9 mouse cellular contexts compared by ENCODE assay signal in the genomic region with DNA sequence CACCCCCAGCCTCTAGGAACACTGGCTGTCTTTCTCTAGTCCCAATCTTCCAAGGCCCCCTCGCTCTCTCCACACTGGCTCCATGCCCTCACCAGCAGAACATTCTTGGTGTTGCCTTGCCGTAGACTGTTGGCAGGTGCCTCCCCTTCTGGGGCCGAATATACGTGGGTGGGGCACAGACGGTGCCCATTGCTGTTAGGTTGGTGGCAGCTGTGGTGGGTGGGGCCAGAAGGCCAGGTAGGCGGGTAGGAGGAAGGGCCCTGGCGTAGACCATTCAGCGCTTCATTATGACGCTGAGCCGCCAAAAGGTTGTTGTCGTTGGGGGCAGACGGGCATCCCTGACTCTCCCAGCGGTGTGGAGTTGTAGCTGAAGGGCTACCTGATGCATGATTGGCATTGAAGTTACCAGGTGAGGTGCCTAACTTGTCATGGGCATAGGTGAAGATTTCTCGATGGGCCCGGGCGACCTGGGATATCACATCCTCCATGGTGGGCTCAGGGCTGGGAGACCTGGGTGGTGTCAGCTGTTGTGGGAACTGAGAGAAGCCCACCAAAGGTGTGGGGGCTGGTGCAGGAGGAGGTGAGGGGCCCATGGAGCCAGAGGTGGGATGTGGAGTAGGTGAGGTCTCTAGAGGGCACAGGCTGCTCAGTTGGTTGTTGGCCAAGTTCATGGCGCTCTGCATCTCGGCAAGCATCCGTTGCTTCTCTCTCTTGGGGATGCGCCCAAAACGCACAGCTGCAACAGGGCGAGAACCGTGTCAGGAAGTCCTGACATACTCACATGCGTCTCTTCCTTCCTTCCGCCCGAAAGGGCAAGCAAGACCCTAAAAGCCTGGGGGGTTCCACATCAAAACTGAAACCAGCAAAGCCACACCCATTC. TPM values are rescaled to one million over a fixed set of nuclear protein-coding genes. Genes with fewer than 3 reads are reported as not detected.
DNase-seq lines count a peak whose midpoint lies in the region; ATAC-seq and TF ChIP-seq lines count a peak whose summit lies in the region.
"Had no signal": no experiment of that assay in that cellular context is flagged by ENCODE, and none has a peak within 500 bp of the region (broad histone marks: within the 10 kb centered on the region; RNA-seq: fewer than 3 reads in every experiment).

No protein-coding gene starts in this region.

- no peaks in the 10 kb centered on the region for H3K9me3 ChIP-seq in forebrain, embryonic 16.5 days (ENCODE audit: control insufficient read depth, low read length)
- H3K9me3 ChIP-seq in forebrain, embryonic 10.5 days, result no peaks in the 10 kb centered on the region
- no peaks in the 10 kb centered on the region for H3K9me3 ChIP-seq in heart, postnatal 0 days (replicated peaks; ENCODE audit: control insufficient read depth, low read length)
- H3K9me3 ChIP-seq: megakaryocyte, embryonic 14.5 days had no signal

- no peak overlapping the region for H3K9ac ChIP-seq in forebrain, embryonic 16.5 days (replicated peaks; ENCODE audit: low read depth, low read length)
- H3K9ac ChIP-seq in heart, postnatal 0 days (replicated peaks; ENCODE audit: low read depth, low read length), result no peak overlapping the region

- H3K36me3 ChIP-seq in forebrain, embryonic 16.5 days (ENCODE audit: control insufficient read depth, insufficient read depth), result peaks cover 6% of the 10 kb centered on the region
- peaks cover 44% of the 10 kb centered on the region for H3K36me3 ChIP-seq in forebrain, embryonic 10.5 days (replicated peaks)
- peaks cover 42% of the 10 kb centered on the region for H3K36me3 ChIP-seq in heart, postnatal 0 days (replicated peaks; ENCODE audit: control insufficient read depth, insufficient read depth, low read length)
- H3K36me3 ChIP-seq in small intestine, adult 2 months (ENCODE audit: control insufficient read depth, insufficient read depth, low read length), result peaks cover 57% of the 10 kb centered on the region

- WGBS in forebrain, embryonic 16.5 days, result 82% methylated on average over 26 of the region's 26 CpGs
- WGBS in forebrain, embryonic 10.5 days, result 94% methylated on average over 26 of the region's 26 CpGs
- WGBS in heart, postnatal 0 days, result 83% methylated on average over 26 of the region's 26 CpGs
- WGBS in small intestine, adult 2 months, result 53% methylated on average over 26 of the region's 26 CpGs

- DNase-seq in forebrain, embryonic 10.5 days (ENCODE audit: extremely low spot score, low spot score), result no peak
- peak; percentile 78 for DNase-seq in right cerebral cortex, adult 2 months (ENCODE audit: low spot score in 2 of 2)
- no peak for DNase-seq in right cerebral cortex, postnatal 14 days
- no peak for DNase-seq in heart, postnatal 0 days (ENCODE audit: low spot score)
- DNase-seq in urinary bladder, postnatal 14 days (ENCODE audit: low spot score), result no peak
- no peak for DNase-seq in urinary bladder, postnatal 36 days (ENCODE audit: low spot score in 2 of 2)

- no peaks in the 10 kb centered on the region for H3K27me3 ChIP-seq in forebrain, embryonic 16.5 days (replicated peaks; ENCODE audit: control insufficient read depth, insufficient read depth, low read length)
- H3K27me3 ChIP-seq in forebrain, embryonic 10.5 days (ENCODE audit: poor library complexity, severe bottlenecking), result 0 out of 2 replicates have a peak, but pooled peaks cover 3% of the 10 kb centered on the region
- H3K27me3 ChIP-seq in heart, postnatal 0 days (ENCODE audit: control insufficient read depth, insufficient read depth, low read length), result no peaks in the 10 kb centered on the region
- no peaks in the 10 kb centered on the region for H3K27me3 ChIP-seq in small intestine, adult 2 months (ENCODE audit: control insufficient read depth, insufficient read depth, low read length)
- H3K27me3 ChIP-seq: megakaryocyte, embryonic 14.5 days had no signal

- peak overlapping the region; percentile 13; the same call in 1 of the 2 replicates for H3K27ac ChIP-seq in forebrain, embryonic 16.5 days (ENCODE audit: low read length)
- H3K27ac ChIP-seq in forebrain, embryonic 10.5 days, result no peak overlapping the region
- H3K27ac ChIP-seq in heart, postnatal 0 days (ENCODE audit: low read depth), result peak overlapping the region; percentile 93
- H3K27ac ChIP-seq in small intestine, adult 2 months (ENCODE audit: insufficient read depth, low read depth, low read length), result 0 out of 2 replicates have a peak overlapping the region, but pooled peaks have one; percentile 7

- H3K4me3 ChIP-seq in forebrain, embryonic 16.5 days (replicated peaks; ENCODE audit: low read length), result no peak overlapping the region
- H3K4me3 ChIP-seq in forebrain, embryonic 10.5 days, result no peak overlapping the region
- no peak overlapping the region for H3K4me3 ChIP-seq in heart, postnatal 0 days (ENCODE audit: low read depth, low read length)
- peak overlapping the region; percentile 11 for H3K4me3 ChIP-seq in small intestine, adult 2 months (ENCODE audit: low read depth, low read length)

- ATAC-seq in forebrain, embryonic 16.5 days, result no peak
- no peak for ATAC-seq in heart, postnatal 0 days (ENCODE audit: insufficient read depth, low read depth)

- TF ChIP-seq EP300 in heart, postnatal 0 days (IDR thresholded peaks at IDR 0.05; ENCODE audit: low read depth), result no peak

- H3K4me1 ChIP-seq in forebrain, embryonic 16.5 days (replicated peaks; ENCODE audit: control insufficient read depth, insufficient read depth, low read length), result peaks cover 83% of the 10 kb centered on the region
- peaks cover 69% of the 10 kb centered on the region for H3K4me1 ChIP-seq in forebrain, embryonic 10.5 days
- H3K4me1 ChIP-seq in heart, postnatal 0 days (ENCODE audit: control insufficient read depth, insufficient read depth), result peaks cover 62% of the 10 kb centered on the region
- peaks cover 10% of the 10 kb centered on the region for H3K4me1 ChIP-seq in small intestine, adult 2 months (ENCODE audit: control insufficient read depth, insufficient read depth, insufficient read length, low read length)

- no peak for TF ChIP-seq CTCF in heart, postnatal 0 days (IDR thresholded peaks at IDR 0.05; ENCODE audit: low read depth)
- no peak for TF ChIP-seq CTCF in small intestine, adult 2 months (IDR thresholded peaks at IDR 0.05; ENCODE audit: extremely low read depth, insufficient read length, insufficient replicate concordance, low read depth, low read length)

- no peak overlapping the region for H3K4me2 ChIP-seq in forebrain, embryonic 16.5 days (ENCODE audit: low read length)
- no peak overlapping the region for H3K4me2 ChIP-seq in heart, postnatal 0 days (ENCODE audit: low read depth, low read length)

- TF ChIP-seq POLR2A in small intestine, adult 2 months (IDR thresholded peaks at IDR 0.05; ENCODE audit: low read depth, low read length), result no peak; the same call in 1 of the 2 replicates

RNA-seq across cellular contexts. Expression of a gene that starts 4.8 kb away (rescaled TPM):
- polyA plus RNA-seq in forebrain, embryonic 16.5 days (2015; fragmentation: Nextera tagmentation; extraction: Ambion mirVana), result 3.8 and 4.0 TPM in 2 replicates
- 1.5 TPM in 2 replicates for polyA plus RNA-seq in forebrain, embryonic 10.5 days (2016; fragmentation: Nextera tagmentation; extraction: Ambion mirVana)
- 21.0 and 24.3 TPM in 2 replicates for total RNA-seq in heart, postnatal 0 days (2014; rRNA removed; ENCODE audit: low replicate concordance)
- 10.2 and 10.7 TPM in 2 replicates for polyA plus RNA-seq in heart, postnatal 0 days (2015; fragmentation: Nextera tagmentation; extraction: Ambion mirVana)
- polyA plus RNA-seq in small intestine, adult 2 months (2012; rRNA removed), result 59.8 and 206 TPM in 2 replicates

RNA-seq across cellular contexts. Expression of a gene that starts 25.0 kb away (rescaled TPM):
- polyA plus RNA-seq in forebrain, embryonic 16.5 days (2015; fragmentation: Nextera tagmentation; extraction: Ambion mirVana), result 27.7 and 32.0 TPM in 2 replicates
- polyA plus RNA-seq in forebrain, embryonic 10.5 days (2016; fragmentation: Nextera tagmentation; extraction: Ambion mirVana), result 22.9 and 24.1 TPM in 2 replicates
- 47.4 and 54.6 TPM in 2 replicates for total RNA-seq in heart, postnatal 0 days (2014; rRNA removed; ENCODE audit: low replicate concordance)
- polyA plus RNA-seq in heart, postnatal 0 days (2015; fragmentation: Nextera tagmentation; extraction: Ambion mirVana), result 11.3 and 12.6 TPM in 2 replicates
- 19.8 and 38.5 TPM in 2 replicates for polyA plus RNA-seq in small intestine, adult 2 months (2012; rRNA removed)

RNA-seq across cellular contexts. Expression of a gene that starts 29.9 kb away (rescaled TPM):
- polyA plus RNA-seq in forebrain, embryonic 16.5 days (2015; fragmentation: Nextera tagmentation; extraction: Ambion mirVana), result 177 and 182 TPM in 2 replicates
- 9.5 and 10.9 TPM in 2 replicates for polyA plus RNA-seq in forebrain, embryonic 10.5 days (2016; fragmentation: Nextera tagmentation; extraction: Ambion mirVana)
- 188 and 234 TPM in 2 replicates for total RNA-seq in heart, postnatal 0 days (2014; rRNA removed; ENCODE audit: low replicate concordance)
- polyA plus RNA-seq in heart, postnatal 0 days (2015; fragmentation: Nextera tagmentation; extraction: Ambion mirVana), result 40.8 and 44.0 TPM in 2 replicates
- 46.5 and 128 TPM in 2 replicates for polyA plus RNA-seq in small intestine, adult 2 months (2012; rRNA removed)

RNA-seq across cellular contexts. Expression of a gene that starts 34.4 kb away (rescaled TPM):
- polyA plus RNA-seq in forebrain, embryonic 16.5 days (2015; fragmentation: Nextera tagmentation; extraction: Ambion mirVana), result 52.5 and 54.6 TPM in 2 replicates
- 45.7 and 49.7 TPM in 2 replicates for polyA plus RNA-seq in forebrain, embryonic 10.5 days (2016; fragmentation: Nextera tagmentation; extraction: Ambion mirVana)
- 6.8 and 9.7 TPM in 2 replicates for total RNA-seq in heart, postnatal 0 days (2014; rRNA removed; ENCODE audit: low replicate concordance)
- polyA plus RNA-seq in heart, postnatal 0 days (2015; fragmentation: Nextera tagmentation; extraction: Ambion mirVana), result 11.6 and 11.9 TPM in 2 replicates
- polyA plus RNA-seq in small intestine, adult 2 months (2012; rRNA removed), result 11.7 and 22.0 TPM in 2 replicates

RNA-seq across cellular contexts. Expression of a gene that starts 41.1 kb away (rescaled TPM):
- 88.8 and 93.7 TPM in 2 replicates for polyA plus RNA-seq in forebrain, embryonic 16.5 days (2015; fragmentation: Nextera tagmentation; extraction: Ambion mirVana)
- polyA plus RNA-seq in forebrain, embryonic 10.5 days (2016; fragmentation: Nextera tagmentation; extraction: Ambion mirVana), result 69.7 and 77.3 TPM in 2 replicates
- 39.9 and 48.0 TPM in 2 replicates for total RNA-seq in heart, postnatal 0 days (2014; rRNA removed; ENCODE audit: low replicate concordance)
- 21.9 and 23.3 TPM in 2 replicates for polyA plus RNA-seq in heart, postnatal 0 days (2015; fragmentation: Nextera tagmentation; extraction: Ambion mirVana)
- 23.8 and 49.5 TPM in 2 replicates for polyA plus RNA-seq in small intestine, adult 2 months (2012; rRNA removed)

Comparison
In these comparisons a context has a peak if more than half of its experiments do, and no peak if none do; other contexts are left out.
1. DNase-seq: peak in right cerebral cortex, adult 2 months (2 of 2); none in forebrain, embryonic 10.5 days (single experiment), right cerebral cortex, postnatal 14 days (single experiment), heart, postnatal 0 days (single experiment), urinary bladder, postnatal 14 days (single experiment) and urinary bladder, postnatal 36 days (0 of 2).